Mouse (Mus musculus) gastrocnemius, postnatal 10 days (tissue): ENCODE measurements at regions not wholly inside any gene's neighbourhood (a gene's known extent, or its start where the extent isn't known, plus 50 kb on each side); places are given as distances from the start of the nearest gene placed in this dataset.
"Not testable (repeated sequence)": the region's sequence is repeated elsewhere in the genome, so short reads cannot be mapped to it uniquely, and the experiment has no call there.

Source experiments
- DNase-seq: peaks from one replicate; pipeline ENCODE4 v3.0.0; 2021; ENCODE audit warnings: mixed read lengths

- no peak for DNase-seq
These were observed 336.5 kb downstream of the Fscb start for GRCm38 (mm10) chr12:64137997-64138396.

- DNase-seq: no peak
These were observed 358.1 kb downstream of the Fscb start for GRCm38 (mm10) chr12:64116438-64116837.

GRCm38 (mm10) chr12:64114476-64114875 lies 360.0 kb downstream of the Fscb start:
- DNase-seq: no peak

GRCm38 (mm10) chr12:64104214-64104613 lies 370.3 kb downstream of the Fscb start:
- DNase-seq: peak; percentile 4

- no peak for DNase-seq
These were observed 397.7 kb downstream of the Fscb start for GRCm38 (mm10) chr12:64076789-64077188.

- no peak for DNase-seq
These were observed 429.0 kb downstream of the Fscb start for GRCm38 (mm10) chr12:64045528-64045927.

GRCm38 (mm10) chr12:64008631-64009030 lies 465.9 kb downstream of the Fscb start:
- not testable (repeated sequence) for DNase-seq
